Mouse (Mus musculus): ENCODE results near the gene Shc2. TPM values are rescaled to one million over a fixed set of nuclear protein-coding genes. Genes with fewer than 3 reads are reported as not detected.

Gene Shc2
- 10 to 100 TPM in 1 of 2 experiments, 1 to 10 TPM in 1; 7.5 to 10.0 TPM for total RNA-seq (2021)
- long read RNA-seq, experiment 1, transcript Shc2-201 (13 exons, 3,243 nt) = major isoform, 24 of 28 reads
- long read RNA-seq, experiment 1, partial matches to known transcripts = 1 of 28 reads
- long read RNA-seq, experiment 1, other reads (novel, unspliced or antisense) = 2 of 28 reads
- long read RNA-seq, experiment 2, transcript Shc2-201 (13 exons, 3,243 nt) = major isoform, 25 of 32 reads
- long read RNA-seq, experiment 2, partial matches to known transcripts = 5 of 32 reads
- long read RNA-seq, experiment 2, other reads (novel, unspliced or antisense) = 2 of 32 reads

DNA sequence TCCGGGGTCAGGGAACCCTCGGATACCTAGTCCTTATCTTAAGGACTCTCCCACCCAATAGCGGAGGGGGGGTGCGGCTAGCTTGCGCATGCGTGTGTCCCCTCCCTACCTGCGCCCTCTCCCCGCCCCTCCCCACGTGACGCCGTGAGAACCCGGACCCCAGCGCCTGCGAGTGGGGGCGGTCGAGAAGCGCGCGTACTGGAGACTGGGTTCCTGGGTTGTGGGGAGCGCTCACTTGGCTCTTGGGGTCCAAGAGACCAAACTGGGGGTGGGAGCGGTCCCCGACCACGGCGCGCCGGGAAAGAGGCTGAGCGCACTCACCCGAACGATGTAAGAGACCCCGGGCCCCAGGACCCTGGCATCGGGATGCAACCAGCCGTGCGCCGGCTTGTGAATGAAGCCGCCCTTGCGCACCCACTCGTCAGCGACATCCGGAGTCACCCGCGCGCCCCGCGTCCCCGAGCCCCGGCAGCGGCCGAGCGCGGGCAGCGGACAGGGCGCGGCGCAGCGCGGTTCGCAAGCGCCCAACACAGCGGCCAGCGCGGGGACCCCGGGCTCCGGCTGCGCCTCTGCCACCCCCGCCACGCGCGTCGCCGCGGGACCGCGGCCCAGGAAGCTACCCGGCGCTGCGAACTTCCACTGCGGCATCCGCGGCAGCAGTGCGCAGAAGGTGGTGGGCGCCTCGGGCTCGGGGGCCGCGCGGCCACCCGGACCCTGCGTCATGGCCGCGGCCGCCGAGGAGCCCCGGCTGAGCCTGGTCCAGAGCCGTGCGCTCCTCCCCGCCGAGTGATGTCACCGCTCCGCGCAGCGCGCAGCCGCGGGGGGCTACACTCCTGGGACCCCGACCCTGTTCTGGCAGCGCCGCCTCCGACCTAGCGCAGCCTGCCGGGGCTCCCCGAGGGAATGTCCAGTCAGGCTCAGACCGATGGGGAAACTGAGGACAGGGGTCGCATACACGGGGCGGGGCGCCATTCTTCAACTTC, at the start of gene Shc2:
TSS of gene Shc2 (minus strand) at position 791 of the 983 bp plus-strand sequence.
- peak; percentile 44 for DNase-seq (ENCODE audit: low spot score)

DNA sequence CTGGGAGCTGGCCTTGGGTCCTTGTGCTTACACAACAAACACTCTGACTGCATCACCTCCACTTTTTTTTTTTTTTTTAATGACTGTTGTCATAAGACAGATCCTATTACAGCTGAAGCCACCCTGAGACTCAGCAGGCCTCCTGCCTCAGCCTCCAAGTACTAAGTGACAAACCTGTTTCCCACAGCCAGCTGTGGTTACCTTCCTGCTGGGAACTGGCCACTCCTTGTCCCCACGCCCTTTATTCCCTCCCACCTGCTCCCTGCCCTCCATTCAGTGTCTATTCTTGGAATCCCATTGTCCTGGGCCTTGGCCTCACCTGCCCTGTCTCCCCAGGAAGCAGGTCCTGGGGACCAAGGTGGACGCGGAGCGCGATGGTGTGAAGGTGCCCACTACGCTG, 49.8 kb upstream of the Shc2 start:
- DNase-seq (ENCODE audit: low spot score) = no peak

DNA sequence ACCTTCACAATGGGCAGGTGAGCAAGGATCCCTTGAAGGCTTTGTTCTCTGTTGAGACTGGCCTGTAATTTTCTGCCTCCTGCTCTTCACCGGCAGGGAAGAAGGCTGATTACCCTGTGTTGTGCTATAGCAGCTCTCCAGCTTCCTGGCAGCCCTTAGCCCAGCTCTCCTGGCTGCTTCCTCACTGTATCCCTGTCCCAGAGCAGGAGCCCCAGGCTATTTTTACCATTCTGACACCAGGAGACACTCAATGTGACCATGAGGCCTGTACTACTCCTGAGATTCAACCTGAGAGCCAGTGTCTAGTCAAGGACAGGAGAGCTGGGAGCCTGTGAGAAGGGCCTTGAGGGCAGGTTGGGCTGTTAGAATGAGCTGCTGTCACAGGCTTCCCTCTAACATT, 49.0 kb upstream of the Shc2 start:
- peak; percentile 76 for DNase-seq (ENCODE audit: low spot score)

DNA sequence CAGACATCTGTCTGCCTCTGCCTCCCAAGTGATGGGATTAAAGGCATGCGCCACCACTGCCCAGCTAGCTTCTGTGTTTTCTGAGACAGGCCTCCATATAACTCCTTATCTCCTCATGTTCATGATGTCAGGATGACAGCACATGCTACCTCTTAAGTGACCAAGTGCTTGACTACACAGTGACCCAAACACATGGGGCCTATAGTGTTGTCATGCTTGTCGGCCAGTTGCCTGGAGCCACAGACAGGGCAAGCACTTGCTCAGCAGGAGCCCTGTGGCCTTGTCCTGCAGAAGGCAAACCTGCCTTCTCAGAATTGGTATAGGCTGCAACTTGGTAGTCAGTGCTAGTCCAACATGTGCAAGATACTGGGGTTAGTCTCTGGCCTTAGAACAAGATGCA, 48.5 kb upstream of the Shc2 start:
- DNase-seq (ENCODE audit: low spot score) = no peak

DNA sequence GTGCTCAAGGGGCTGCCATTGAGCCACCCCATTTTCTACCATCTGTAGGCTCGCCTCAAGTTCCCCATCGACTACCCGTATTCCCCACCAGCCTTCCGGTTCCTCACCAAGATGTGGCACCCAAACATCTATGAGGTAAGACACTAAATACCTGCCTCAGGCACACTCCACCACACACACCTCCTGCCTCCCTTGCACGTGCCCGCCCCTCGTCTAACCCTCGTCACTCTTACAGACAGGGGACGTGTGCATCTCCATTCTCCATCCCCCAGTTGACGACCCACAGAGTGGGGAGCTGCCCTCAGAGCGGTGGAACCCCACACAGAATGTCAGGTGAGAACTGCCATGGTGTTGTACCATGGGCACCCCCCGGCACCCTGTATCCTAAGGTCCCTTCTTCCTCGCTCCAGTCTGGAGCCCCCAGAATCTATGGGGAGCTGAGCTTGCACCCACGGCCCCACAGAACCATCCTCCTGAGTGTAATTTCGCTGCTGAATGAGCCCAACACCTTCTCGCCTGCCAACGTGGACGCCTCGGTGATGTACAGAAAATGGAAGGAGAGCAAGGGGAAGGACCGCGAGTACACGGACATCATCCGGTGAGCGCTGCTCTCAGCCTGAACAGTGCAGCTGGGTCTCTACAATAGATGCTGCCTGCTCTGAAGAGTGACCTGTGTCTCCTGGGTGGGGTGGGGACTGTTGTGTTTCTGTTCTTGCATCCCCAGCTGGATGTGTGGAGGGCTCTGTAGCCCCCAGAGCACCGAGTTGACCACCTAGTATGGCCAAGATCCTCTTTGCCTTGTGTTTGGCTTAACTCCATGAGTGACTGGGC, 47.3 kb upstream of the Shc2 start:
- DNase-seq (ENCODE audit: low spot score) = no peak

DNA sequence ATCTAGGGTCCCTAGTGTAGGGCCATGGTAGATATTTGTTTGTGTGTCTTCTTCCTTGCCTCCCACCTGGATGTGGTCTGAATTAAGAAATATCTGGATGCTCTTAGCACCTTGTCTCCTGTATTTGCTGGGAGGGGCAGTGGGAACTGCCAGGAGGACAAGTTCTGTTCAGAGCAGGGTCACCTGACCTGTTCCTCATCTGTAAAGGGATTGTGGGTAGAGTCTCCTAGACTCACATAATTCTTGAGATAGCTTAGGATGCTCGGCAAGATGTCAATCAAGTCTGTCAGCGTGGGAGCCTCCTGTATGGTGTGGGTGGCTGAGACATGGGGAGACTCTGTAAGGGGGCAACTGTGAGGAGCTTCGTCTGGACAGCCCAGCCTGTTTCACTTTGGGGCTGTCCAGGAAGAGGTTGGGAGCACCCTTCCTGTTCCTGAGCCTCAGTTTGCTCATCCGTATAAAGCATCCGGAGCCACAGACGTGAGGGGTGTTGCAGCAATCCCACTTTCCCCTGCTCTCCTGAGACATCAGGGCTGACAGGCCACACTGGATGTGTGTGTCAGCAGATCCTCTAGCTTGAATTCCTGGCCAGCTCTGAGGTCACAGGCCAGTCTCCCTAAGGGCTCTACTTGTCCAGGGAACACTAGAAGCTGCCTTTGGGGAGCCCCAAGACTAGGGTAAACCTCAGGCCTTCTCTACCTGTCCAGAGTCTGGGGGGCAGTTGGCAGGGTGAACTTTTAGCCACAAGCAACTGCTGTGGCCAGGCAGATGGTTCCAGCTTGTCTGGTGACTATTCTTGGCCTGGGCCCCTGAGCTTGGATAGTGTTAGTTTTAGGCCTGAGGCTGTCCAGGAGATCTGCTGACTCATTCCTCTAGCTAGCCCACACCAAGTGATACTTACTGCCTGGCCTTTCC, 46.3 kb upstream of the Shc2 start:
- DNase-seq (ENCODE audit: low spot score) = peak; percentile 86

DNA sequence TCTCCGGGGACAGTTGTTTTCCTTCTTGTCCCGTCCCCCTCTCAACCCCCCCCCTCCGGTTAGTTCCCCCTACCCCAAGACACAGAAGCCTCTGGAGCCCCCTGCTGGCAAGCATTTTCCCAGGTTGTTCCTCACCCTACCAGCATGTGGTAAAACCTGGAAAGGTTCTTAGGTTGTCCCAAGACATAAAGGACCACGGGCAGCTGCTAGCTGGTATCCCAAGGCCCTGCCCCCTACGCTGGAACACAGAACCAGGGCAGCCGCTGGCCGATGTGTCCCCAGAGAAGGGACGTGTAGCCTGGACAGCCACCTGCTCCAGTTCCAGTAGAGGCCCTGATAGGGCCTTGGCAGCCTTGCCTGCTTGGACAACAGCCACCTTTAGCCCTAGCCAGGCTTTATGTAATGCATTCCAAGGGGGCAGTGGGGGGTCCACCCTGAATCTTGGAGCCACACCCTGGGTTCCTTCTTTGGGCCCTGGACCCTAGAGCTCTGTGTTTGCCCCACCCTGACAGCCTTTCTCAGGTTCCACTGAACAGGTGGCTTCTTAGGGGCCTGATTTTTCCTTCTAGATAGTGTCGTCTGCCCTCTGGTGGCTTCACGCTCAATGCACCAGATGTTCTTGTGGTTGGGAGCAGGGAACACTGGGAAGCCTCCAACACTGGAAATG, 45.3 kb upstream of the Shc2 start:
- DNase-seq (ENCODE audit: low spot score) = peak; percentile 81

DNA sequence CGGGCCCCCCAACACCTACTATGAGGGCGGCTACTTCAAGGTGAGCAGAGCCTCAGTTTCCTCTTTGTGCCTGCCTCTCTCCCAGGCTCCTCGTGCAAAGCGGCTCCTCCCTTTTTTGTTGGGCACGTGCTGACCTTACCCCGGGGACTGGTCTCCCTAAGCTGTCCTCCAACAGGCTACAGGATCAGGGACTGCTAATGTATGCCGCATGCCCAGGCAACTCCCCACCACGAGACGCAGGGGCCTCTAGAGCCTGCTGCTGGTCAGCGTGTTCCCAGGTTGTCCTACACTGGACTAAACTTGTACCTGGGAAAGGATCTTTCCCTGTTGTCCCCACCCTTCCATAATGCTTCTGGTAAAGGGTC, 44.8 kb upstream of the Shc2 start:
- DNase-seq (ENCODE audit: low spot score) = peak; percentile 37

DNA sequence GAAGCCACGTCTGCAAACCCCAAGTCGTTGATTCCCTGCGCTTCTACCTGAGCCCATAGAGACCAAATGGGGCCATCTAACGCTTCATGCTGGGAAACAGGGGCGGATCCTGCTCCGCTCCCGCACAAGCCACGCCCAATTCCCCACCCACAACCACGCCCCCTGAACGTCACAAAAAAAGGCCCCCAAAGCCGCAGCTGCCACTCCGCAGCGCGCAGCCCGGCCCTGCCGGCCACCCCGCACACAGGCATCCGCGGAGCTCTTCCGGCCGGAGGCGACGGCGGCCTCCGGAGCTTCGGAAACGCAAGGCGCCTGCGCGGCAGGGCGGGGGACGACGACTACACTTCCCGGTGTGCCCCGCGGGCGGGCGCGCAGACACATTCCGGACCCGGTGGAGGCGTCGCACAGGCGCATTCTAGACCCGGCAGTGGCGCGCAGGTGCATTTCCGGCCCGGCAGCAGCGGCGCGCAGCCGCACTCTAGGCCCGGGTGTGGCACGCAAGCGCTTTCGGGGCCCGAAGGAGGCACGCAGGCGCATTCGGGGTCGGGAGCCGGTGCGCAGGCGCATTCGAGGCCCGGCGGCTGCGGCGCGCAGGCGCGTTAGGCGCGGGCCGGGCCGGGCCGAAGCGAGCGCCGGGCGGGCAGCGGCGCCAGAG, 44.0 kb upstream of the Shc2 start, which contains the start of gene Cdc34:
TSS of gene Cdc34 (plus strand) at position 605 of the 655 bp plus-strand sequence.
- DNase-seq (ENCODE audit: low spot score) = peak; percentile 99

DNA sequence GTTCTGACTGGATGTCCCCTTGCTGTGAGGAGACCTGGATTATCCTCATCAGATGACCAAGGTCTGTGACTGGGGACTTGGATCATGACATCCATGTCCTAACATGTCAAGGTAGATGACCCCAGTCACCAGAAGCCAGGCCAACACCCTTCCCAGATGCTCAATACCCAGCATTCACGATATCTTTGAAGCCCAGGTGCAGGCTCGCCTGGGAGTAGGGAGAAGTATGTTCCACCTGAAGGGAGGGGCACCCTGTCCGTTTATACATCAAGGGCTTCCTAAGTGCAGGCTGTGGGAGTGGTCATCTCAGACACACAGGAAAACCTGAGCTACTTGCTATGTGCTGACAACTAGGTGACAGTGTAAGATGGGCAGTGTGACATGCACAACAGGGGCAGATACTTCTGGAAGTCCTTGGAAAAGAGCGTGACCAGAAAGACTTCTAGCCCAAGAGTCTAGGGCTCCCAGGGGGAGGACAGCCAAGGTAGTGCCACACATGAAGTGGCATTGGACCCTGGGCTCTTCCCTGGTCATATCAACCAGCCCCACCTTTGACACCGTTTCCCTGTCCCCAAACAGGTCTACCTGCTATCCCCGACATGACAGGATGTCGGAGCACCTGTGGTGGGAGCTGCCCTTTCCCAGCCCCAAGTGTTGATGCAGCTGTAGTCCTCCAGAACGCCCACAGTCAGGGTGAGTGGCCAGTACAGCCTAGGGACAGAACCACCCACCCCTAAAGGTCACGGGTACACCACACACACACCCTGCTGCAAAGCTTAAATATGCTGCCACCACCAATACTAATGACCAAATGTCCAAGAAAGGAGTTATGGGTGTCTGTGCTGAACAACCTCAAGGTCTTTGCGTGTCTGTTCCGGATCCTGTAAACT, 43.1 kb upstream of the Shc2 start:
- DNase-seq (ENCODE audit: low spot score) = no peak

DNA sequence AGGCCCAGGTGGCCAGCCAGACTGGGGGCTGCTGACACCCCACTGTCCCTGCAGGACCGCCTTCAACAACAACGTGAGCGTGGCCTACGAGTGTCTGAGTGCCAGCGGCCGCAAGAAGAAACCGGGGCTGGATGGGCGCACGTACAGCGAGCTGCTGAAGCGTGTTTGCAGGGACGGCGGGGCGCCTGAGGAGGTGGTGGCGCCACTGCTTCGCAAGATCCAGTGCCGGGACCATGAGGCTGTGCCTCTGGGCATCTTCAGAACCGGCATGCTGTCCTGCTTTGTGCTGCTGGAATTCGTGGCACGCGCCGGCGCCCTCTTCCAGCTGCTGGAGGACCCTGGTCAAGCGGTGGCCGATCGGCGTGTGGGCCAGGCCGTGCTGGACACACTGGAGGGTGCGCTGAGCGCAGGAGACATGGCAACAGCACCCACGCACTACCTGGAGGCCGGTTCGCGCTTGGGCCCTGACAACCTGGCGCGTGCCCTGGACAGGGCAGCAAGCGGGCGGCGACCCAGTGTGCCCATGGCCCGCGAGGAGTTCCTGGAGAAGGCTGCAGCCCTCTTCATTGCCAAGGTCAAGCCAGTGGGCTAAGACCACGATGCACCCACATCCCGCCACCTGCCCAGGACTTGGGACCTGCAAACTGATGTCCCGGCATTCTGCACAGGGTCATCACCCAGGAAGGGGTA, 37.8 kb upstream of the Shc2 start:
- DNase-seq (ENCODE audit: low spot score) = no peak

DNA sequence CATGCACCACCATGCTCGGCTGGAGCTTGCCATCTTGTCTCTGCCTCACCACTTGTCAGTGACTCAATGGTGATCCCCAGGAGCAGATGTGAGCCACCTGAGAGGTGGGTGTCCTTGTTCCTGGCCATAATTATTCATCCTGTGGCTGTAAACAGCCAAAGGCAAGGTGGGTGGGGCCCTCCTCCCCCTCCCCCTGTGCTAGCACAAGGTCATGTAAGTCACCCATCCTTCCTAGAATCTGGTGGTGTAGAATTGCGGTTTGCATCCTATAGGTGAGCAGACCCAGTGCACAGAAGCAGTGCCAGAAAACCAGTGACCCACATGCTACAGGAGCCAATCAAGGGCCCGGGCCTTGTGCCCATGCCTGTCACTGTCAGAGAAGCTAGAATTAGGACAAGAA, 35.3 kb upstream of the Shc2 start:
- no peak for DNase-seq (ENCODE audit: low spot score)

DNA sequence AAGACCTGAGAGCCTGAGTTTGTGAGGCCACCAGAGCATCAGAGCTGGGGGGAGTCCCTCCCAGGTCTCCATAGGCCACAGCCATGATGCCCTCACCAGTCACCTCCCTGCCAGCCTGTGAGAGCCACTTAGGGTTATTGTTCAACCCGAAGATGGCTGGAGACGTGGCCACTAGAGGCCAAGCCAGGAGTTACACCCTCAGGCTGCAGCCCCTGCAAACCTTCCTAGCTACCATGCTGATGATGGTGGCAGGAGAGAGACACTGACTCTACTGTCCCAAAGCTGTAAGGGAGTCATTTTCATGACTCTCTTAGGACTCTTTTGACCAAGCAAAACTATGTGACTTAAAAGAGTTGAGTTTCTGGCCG, 34.4 kb upstream of the Shc2 start:
- no peak for DNase-seq (ENCODE audit: low spot score)

DNA sequence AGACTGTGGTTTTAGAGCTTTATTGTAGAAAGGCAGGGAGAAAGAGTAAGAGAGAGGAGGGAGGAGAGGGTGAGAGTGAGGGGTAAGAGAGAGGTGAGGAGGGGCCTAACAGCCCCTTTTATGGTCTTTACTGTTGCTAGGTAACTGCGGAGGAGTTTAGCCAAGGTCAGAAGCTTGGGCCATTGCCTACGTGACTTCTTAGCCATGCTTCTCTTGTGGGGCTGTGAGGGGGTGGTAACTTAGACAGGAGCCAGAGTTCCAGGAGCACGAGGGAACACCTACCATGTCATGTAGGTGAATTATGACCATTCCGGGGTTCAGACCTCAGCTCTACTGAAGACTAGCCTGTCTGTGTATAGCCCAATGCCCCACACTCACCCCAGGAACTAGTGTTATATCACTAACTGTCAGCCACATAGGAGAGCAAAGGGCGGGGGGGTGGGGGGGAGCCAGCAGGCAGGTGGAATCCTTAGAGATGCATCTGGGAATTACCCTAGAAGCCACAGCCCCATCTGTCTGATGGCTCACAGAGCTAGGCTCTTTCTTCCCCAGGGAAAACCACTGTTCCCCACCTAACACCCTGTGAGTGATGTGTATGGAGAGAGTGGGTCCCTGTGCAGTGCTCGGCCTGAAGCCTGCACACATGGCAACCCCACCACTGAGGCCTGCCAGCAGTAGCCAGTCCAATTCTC, 33.8 kb upstream of the Shc2 start:
- DNase-seq (ENCODE audit: low spot score) = no peak

DNA sequence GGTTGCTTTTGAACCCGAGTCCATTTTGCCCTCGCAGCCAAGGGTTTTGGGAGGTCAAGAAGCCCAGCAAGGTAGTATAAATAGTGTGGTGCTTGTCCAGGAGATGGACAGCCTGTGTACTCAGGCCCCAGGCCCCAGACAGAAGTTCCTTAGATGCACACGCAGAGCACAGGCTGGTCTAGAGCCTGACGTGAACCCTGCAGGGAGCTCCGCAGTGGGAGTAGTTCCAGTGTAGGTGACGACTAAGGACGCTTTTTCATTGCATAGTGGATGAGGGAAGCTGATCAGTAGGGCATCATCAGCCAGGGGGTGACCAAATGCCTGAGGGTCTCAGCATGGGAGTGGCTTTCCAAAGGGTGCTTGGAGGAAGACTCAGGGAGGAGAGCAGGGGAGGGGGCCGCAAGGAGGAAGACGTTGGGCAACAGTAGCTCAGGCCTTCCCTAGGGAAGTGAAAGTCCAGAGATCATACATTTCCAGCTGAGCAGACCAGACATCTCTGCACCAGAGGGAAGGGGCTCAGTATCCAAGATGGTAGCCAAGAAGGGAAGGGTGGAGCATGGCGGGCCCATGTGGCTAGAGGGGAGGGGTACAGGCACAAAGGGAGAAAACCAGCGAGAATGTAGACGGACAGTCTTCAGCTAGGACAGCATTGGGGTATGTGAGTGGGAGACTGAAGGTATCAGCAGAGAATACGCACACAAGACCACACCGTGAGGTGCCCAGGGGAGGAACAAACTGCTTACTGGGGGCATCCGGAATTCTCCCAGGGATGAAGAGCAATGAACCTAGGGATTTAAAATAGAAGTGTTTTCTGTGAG, 32.6 kb upstream of the Shc2 start:
- DNase-seq (ENCODE audit: low spot score) = no peak

DNA sequence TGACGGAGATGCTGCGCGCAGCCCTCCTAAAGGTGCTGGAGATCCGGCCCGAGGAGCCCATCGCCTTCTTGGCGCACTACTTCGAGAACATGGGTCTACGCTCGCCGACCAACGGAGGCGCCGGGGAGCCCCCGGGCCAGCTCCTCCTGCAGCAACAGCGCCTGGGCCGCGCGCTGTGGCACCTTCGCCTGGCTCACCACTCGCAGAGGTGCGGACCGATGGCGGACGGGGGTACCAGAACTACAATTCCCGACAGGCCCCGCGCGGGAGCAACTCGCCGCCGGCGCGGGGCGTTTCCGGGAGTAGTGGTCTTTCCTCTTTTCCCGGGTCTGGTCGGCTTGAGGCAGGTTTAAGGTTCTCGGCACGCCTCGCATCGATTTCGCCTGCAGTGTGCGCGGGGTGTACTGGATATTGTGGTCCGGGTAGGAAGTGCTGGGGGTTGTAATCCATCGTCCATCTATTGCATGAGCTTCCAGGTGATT, 31.9 kb upstream of the Shc2 start:
- peak; percentile 71 for DNase-seq (ENCODE audit: low spot score)

Measured in gastrocnemius, adult 18-20 months (tissue).